Comparison of ENCODE assay signal across 17 mouse cellular contexts in the genomic region with DNA sequence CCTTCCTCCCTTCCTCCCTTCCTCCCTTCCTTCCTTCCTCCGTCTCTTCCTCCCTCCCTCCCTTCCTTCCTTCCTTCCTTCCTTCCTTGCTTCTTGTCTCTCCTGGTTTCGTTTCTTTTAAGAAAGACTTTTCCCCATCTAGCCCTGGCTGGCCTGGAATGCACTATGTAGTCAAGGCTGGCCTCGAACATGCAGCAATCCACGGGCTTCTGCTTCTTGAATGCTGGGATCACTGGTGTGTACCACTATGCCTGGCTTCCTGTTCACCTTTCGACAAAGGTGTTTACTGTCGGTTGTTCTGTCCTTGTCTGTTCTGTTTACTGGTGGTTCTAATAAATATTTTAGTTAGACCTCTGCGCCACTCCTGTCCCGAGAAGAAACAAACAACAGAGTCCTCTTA. TPM values are rescaled to one million over a fixed set of nuclear protein-coding genes. Genes with fewer than 3 reads are reported as not detected.
DNase-seq lines count a peak whose midpoint lies in the region; ATAC-seq lines count a peak whose summit lies in the region.
"Had no signal": no experiment of that assay in that cellular context is flagged by ENCODE, and none has a peak within 500 bp of the region (broad histone marks: within the 10 kb centered on the region; RNA-seq: fewer than 3 reads in every experiment).

No protein-coding gene starts in this region.

- H3K27ac ChIP-seq in liver, embryonic 11.5 days (ENCODE audit: low read depth, low read length), result no peak overlapping the region
- peak overlapping the region; percentile 39; the same call in 1 of the 2 replicates for H3K27ac ChIP-seq in limb, embryonic 11.5 days (replicated peaks; ENCODE audit: low read depth, low read length)
- H3K27ac ChIP-seq: embryonic facial prominence, embryonic 13.5 days; hindbrain, embryonic 15.5 days had no signal

- DNase-seq in cerebellum, adult 11-12 months, result peak; percentile 47
- DNase-seq in liver, embryonic 11.5 days (ENCODE audit: low spot score), result peak; percentile 20
- DNase-seq in liver, result no peak
- no peak for DNase-seq in limb, embryonic 11.5 days (ENCODE audit: low spot score)
- DNase-seq in retina, embryonic 14.5 days (ENCODE audit: low spot score), result no peak
- DNase-seq: adrenal gland, adult 8-10 months; adrenal gland, postnatal 36 days; B cell, adult 2 months; kidney, adult 2 months had no signal

- H3K36me3 ChIP-seq in liver, embryonic 11.5 days (ENCODE audit: control insufficient read depth, insufficient read depth, low read length), result no peaks in the 10 kb centered on the region
- no peaks in the 10 kb centered on the region for H3K36me3 ChIP-seq in limb, embryonic 11.5 days (ENCODE audit: control insufficient read depth, insufficient read depth, low read length)
- H3K36me3 ChIP-seq: embryonic facial prominence, embryonic 13.5 days; G1E; heart, embryonic 12.5 days; hindbrain, embryonic 15.5 days had no signal

- H3K4me3 ChIP-seq in liver, embryonic 11.5 days (ENCODE audit: low read depth, low read length), result no peak overlapping the region
- no peak overlapping the region for H3K4me3 ChIP-seq in limb, embryonic 11.5 days (ENCODE audit: low read depth, low read length)
- H3K4me3 ChIP-seq: embryonic facial prominence, embryonic 13.5 days; heart, embryonic 12.5 days; hindbrain, embryonic 15.5 days had no signal

- H3K4me1 ChIP-seq in liver, embryonic 11.5 days (replicated peaks; ENCODE audit: control insufficient read depth, insufficient read depth, low read length), result peaks cover 4% of the 10 kb centered on the region; the same call in 1 of the 2 replicates
- peaks cover 25% of the 10 kb centered on the region for H3K4me1 ChIP-seq in limb, embryonic 11.5 days (ENCODE audit: control insufficient read depth, insufficient read depth, low read length)

- no peaks in the 10 kb centered on the region for H3K27me3 ChIP-seq in liver, embryonic 11.5 days (replicated peaks; ENCODE audit: control insufficient read depth, insufficient read depth, low read length)
- H3K27me3 ChIP-seq in limb, embryonic 11.5 days (ENCODE audit: control insufficient read depth, insufficient read depth, low read length), result no peaks in the 10 kb centered on the region
- H3K27me3 ChIP-seq: embryonic facial prominence, embryonic 13.5 days; heart, embryonic 12.5 days; hindbrain, embryonic 15.5 days had no signal

- H3K9me3 ChIP-seq in liver, embryonic 11.5 days (ENCODE audit: control insufficient read depth, low read length), result no peaks in the 10 kb centered on the region
- no peaks in the 10 kb centered on the region for H3K9me3 ChIP-seq in limb, embryonic 11.5 days (ENCODE audit: control insufficient read depth, low read length)
- H3K9me3 ChIP-seq: embryonic facial prominence, embryonic 13.5 days; G1E; heart, embryonic 12.5 days; hindbrain, embryonic 15.5 days had no signal

- no peak overlapping the region for H3K4me2 ChIP-seq in liver, embryonic 11.5 days
- no peak overlapping the region for H3K4me2 ChIP-seq in limb, embryonic 11.5 days (ENCODE audit: low read depth, severe bottlenecking)
- H3K4me2 ChIP-seq: heart, embryonic 12.5 days; hindbrain, embryonic 15.5 days had no signal

- WGBS in liver, embryonic 11.5 days, result 81% methylated on average over 8 of the region's 8 CpGs
- 77% methylated on average over 8 of the region's 8 CpGs for WGBS in limb, embryonic 11.5 days

- ATAC-seq in cerebellum, adult (ENCODE audit: insufficient number of reproducible peaks, low FRiP score, low TSS enrichment), result no peak
- no peak for ATAC-seq in liver, embryonic 11.5 days (replicated peaks; ENCODE audit: low FRiP score)
- no peak for ATAC-seq in limb, embryonic 11.5 days (ENCODE audit: insufficient number of reproducible peaks, low FRiP score, low TSS enrichment, low read depth)
- no peak for ATAC-seq in monocyte, adult 5-6 weeks (replicated peaks; ENCODE audit: insufficient number of reproducible peaks, low FRiP score, low TSS enrichment, poor library complexity, severe bottlenecking)
- ATAC-seq: CD4-positive, CD25-positive, alpha-beta regulatory T cell, adult 4 months; intestine, embryonic 16.5 days had no signal

- H3K9ac ChIP-seq in liver, embryonic 11.5 days (ENCODE audit: low read depth, low read length), result no peak overlapping the region
- H3K9ac ChIP-seq in limb, embryonic 11.5 days (ENCODE audit: low read length), result no peak overlapping the region
- H3K9ac ChIP-seq: embryonic facial prominence, embryonic 13.5 days; heart, embryonic 12.5 days; hindbrain, embryonic 15.5 days had no signal

RNA-seq across cellular contexts. Expression of gene Tanc1, which starts 10.4 kb away (rescaled TPM):
- polyA plus RNA-seq in liver, embryonic 11.5 days (2014; fragmentation: Nextera tagmentation; extraction: Ambion mirVana), result 11.8 and 12.5 TPM in 2 replicates
- 51.6 and 62.5 TPM in 2 replicates for polyA plus RNA-seq in limb, embryonic 11.5 days (2014; fragmentation: Nextera tagmentation; extraction: Ambion mirVana)
- total RNA-seq in monocyte, adult 5-6 weeks (2017), result 4.3 to 14.2 TPM (median 6.8 TPM) in 3 replicates

Comparison
In these comparisons a context has a peak if more than half of its experiments do, and no peak if none do; other contexts are left out.
1. DNase-seq: peak in cerebellum, adult 11-12 months (single experiment) and liver, embryonic 11.5 days (single experiment); none in liver (single experiment), limb, embryonic 11.5 days (single experiment) and retina, embryonic 14.5 days (single experiment).